Mouse (Mus musculus) limb, embryonic 11.5 days (tissue): ENCODE measurements around the gene Ubap2l. TPM values are rescaled to one million over a fixed set of nuclear protein-coding genes. Genes with fewer than 3 reads are reported as not detected.

ENCODE experiments used
- ATAC-seq: fragments of 200-750 bp; cut with Nextera tagmentation; 2 replicates; pipeline ENCODE4 v1.8.0; 2017; ENCODE audit warnings: low read depth; ENCODE audit not compliant: insufficient number of reproducible peaks, low FRiP score, low TSS enrichment
- DNase-seq: peaks from one replicate; pipeline ENCODE4 v3.0.0-alpha.2; 2015; ENCODE audit warnings: low spot score
- H3K27ac ChIP-seq: fragments of 300-500 bp; sonication (generic); replicated peaks from 2 replicates; pipeline ENCODE4 v1.5.1; 2014; ENCODE audit warnings: low read depth, mild to moderate bottlenecking, low read length
- H3K27me3 ChIP-seq: fragments of 300-500 bp; sonication (generic); 2 replicates; pipeline ENCODE4 v1.6.1; 2014; ENCODE audit warnings: mild to moderate bottlenecking, low read length, mixed read lengths; ENCODE audit not compliant: control insufficient read depth, insufficient read depth
- H3K36me3 ChIP-seq: fragments of 300-500 bp; sonication (generic); 2 replicates; pipeline ENCODE4 v1.6.1; 2014; ENCODE audit warnings: mild to moderate bottlenecking, low read length, moderate library complexity, mixed read lengths; ENCODE audit not compliant: control insufficient read depth, insufficient read depth
- H3K4me1 ChIP-seq: fragments of 300-500 bp; sonication (generic); 2 replicates; pipeline ENCODE4 v1.6.1; 2014; ENCODE audit warnings: low read length, mixed read lengths; ENCODE audit not compliant: control insufficient read depth, insufficient read depth
- H3K4me2 ChIP-seq: fragments of 300-500 bp; sonication (generic); 2 replicates; pipeline ENCODE4 v1.6.1; 2014; ENCODE audit warnings: low read depth, mild to moderate bottlenecking, moderate library complexity; ENCODE audit not compliant: severe bottlenecking
- H3K4me3 ChIP-seq: fragments of 300-500 bp; sonication (generic); 2 replicates; pipeline ENCODE4 v1.5.1; 2014; ENCODE audit warnings: low read depth, low read length
- H3K9ac ChIP-seq: fragments of 300-500 bp; sonication (generic); 2 replicates; pipeline ENCODE4 v1.6.1; 2014; ENCODE audit warnings: mild to moderate bottlenecking, low read length
- H3K9me3 ChIP-seq: fragments of 300-500 bp; sonication (generic); 2 replicates; pipeline ENCODE4 v1.6.1; 2016; ENCODE audit warnings: low read length; ENCODE audit not compliant: control insufficient read depth
- WGBS: fragments of 180-500 bp; shearing (Covaris S2); extraction: QIAGEN DNeasy Blood & Tissue Kit; methylation state at CpG from one replicate; pipeline ENCODE4 v1.1.7; 2014; 5-methylcytosine and 5-hydroxymethylcytosine counted together
- polyA plus RNA-seq: library from polyadenylated mRNA; unstranded; fragments of >200 nt; fragmentation: Nextera tagmentation; extraction: Ambion mirVana; gene quantifications from 2 replicates; pipeline ENCODE4 v1.2.1, GENCODE M21; 2014

Gene Ubap2l
- polyA plus RNA-seq, 1 experiment from 2014 or later, result 238 TPM

GRCm38 (mm10) chr3:89999830-90000229 lies 52.6 kb downstream of the Ubap2l start:
- Histone ChIP-seq H3K9ac (peak overlapping the region; percentile 74; the same call in 1 of the 2 replicates), H3K4me3 (no peak overlapping the region), H3K36me3 (peaks cover 19% of the 10 kb centered on the region), H3K9me3 (no peaks in the 10 kb centered on the region), H3K27me3 (no peaks in the 10 kb centered on the region), H3K4me2 (peak overlapping the region; percentile 85), H3K4me1 (0 out of 2 replicates have a peak, but pooled peaks cover 7% of the 10 kb centered on the region), H3K27ac (peak overlapping the region; percentile 95)
- ATAC-seq (no peak), DNase-seq (no peak)
- WGBS, result 76% methylated on average over 4 of the region's 4 CpGs

DNA sequence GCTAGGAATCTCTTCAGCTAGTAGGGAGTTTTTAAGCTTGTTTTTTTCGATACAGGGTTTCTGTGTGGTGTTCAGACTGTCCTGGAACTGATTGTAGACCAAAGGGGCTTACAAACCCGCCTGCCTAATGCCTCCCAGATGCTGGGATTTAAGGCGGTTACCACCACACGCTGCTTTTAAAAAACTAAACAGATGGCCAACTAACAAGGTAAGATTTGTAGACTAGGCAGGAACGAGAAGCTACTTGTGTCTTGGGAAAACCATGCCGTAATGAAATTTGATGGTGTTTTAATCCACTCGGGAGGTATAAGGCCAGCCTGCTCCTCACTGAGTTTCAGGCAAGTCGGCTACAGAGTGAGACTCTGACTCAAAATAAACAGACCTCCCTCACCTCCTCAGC lies 53.3 kb downstream of the Ubap2l start:
- peak; percentile 76 for ATAC-seq
- DNase-seq, result peak; percentile 79

GRCm38 (mm10) chr3:89998612-89999054 lies 53.8 kb downstream of the Ubap2l start, which contains the start of gene Hax1:
Gene Hax1 (minus strand): TSS chr3:89998780.
- Histone ChIP-seq H3K4me2 (peak within 1 kb of the TSS; percentile 85), H3K27me3 (no peaks in the 10 kb centered on the region), H3K9ac (peak within 1 kb of the TSS; percentile 83), H3K4me3 (peak within 1 kb of the TSS; percentile 70), H3K36me3 (peaks cover 24% of the 10 kb centered on the region), H3K9me3 (no peaks in the 10 kb centered on the region), H3K4me1 (0 out of 2 replicates have a peak, but pooled peaks cover 7% of the 10 kb centered on the region), H3K27ac (peak within 1 kb of the TSS; percentile 95)
- WGBS, result under 1% methylated on average over 26 of the region's 26 CpGs
- ATAC-seq (peak; percentile 89), DNase-seq (peak; percentile 96)

More for the DNA sequence above, 53.3 kb downstream of the Ubap2l start:
- Histone ChIP-seq H3K9ac (peak overlapping the region; percentile 74), H3K4me2 (peak overlapping the region; percentile 85), H3K9me3 (no peaks in the 10 kb centered on the region), H3K27ac (peak overlapping the region; percentile 95), H3K4me1 (0 out of 2 replicates have a peak, but pooled peaks cover 7% of the 10 kb centered on the region), H3K36me3 (peaks cover 21% of the 10 kb centered on the region), H3K4me3 (peak overlapping the region; percentile 70), H3K27me3 (no peaks in the 10 kb centered on the region)
- 4% methylated on average over 8 of the region's 8 CpGs for WGBS

- Histone ChIP-seq H3K27ac (peak overlapping the region; percentile 95), H3K4me2 (peak overlapping the region; percentile 85), H3K27me3 (no peaks in the 10 kb centered on the region), H3K4me3 (peak overlapping the region; percentile 70), H3K36me3 (peaks cover 21% of the 10 kb centered on the region), H3K9me3 (no peaks in the 10 kb centered on the region), H3K9ac (peak overlapping the region; percentile 83), H3K4me1 (0 out of 2 replicates have a peak, but pooled peaks cover 7% of the 10 kb centered on the region)
- ATAC-seq, result peak; percentile 49
- DNase-seq, result peak; percentile 62
- WGBS, result 7% methylated on average over 20 of the region's 23 CpGs
These were observed 54.5 kb downstream of the Ubap2l start for GRCm38 (mm10) chr3:89997791-89998495.

DNA sequence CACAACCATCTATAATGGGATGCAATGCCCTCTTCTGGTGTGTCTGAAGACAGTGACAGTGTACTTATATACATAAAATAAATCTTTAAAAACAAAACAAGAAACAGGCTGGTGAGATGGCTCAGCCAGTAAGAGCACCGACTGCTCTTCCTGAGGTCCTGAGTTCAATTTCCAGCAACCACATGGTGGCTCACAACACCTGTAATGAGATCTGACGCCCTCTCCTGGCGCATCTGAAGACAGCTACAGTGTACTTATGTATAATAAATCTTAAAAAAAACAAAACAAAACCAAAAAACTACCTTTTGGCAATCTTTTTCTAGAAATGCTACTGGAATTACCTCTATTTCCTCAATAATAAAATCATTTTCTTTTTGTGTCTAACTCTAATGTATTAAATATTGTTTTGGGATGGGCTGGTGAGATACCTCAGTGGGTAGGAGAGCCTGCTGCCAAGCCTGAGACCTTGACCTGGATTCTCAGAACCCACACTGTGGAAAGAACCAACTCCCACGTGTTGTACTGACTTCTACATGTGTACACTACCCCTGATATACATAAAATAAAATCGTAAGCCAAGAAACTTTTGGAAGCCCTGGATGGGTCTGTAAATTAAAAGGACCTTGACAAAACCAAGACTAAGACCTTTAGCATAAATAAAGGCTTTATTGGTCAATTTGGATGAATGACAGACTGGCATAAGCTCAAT lies 57.5 kb downstream of the Ubap2l start:
- DNase-seq, result no peak
- Histone ChIP-seq H3K9me3 (no peaks in the 10 kb centered on the region), H3K4me1 (0 out of 2 replicates have a peak, but pooled peaks cover 6% of the 10 kb centered on the region), H3K4me3 (no peak overlapping the region), H3K27me3 (no peaks in the 10 kb centered on the region), H3K27ac (no peak overlapping the region), H3K9ac (no peak overlapping the region), H3K36me3 (peaks cover 8% of the 10 kb centered on the region; the same call in 1 of the 2 replicates), H3K4me2 (no peak overlapping the region)
- no peak for ATAC-seq
- 91% methylated on average over 5 of the region's 5 CpGs for WGBS

- no peaks in the 10 kb centered on the region for H3K27me3 ChIP-seq
- no peaks in the 10 kb centered on the region for H3K9me3 ChIP-seq
- 94% methylated on average over 4 of the region's 4 CpGs for WGBS
- H3K36me3 ChIP-seq, result no peaks in the 10 kb centered on the region
- no peak overlapping the region for H3K9ac ChIP-seq
- H3K4me3 ChIP-seq, result no peak overlapping the region
- no peaks in the 10 kb centered on the region for H3K4me1 ChIP-seq
- ATAC-seq (no peak), DNase-seq (no peak)
- H3K4me2 ChIP-seq, result no peak overlapping the region
- no peak overlapping the region for H3K27ac ChIP-seq
These were observed 64.6 kb downstream of the Ubap2l start for GRCm38 (mm10) chr3:89987822-89988221.

GRCm38 (mm10) chr3:89987211-89987610 lies 65.2 kb downstream of the Ubap2l start:
- Histone ChIP-seq H3K27ac (no peak overlapping the region), H3K4me1 (no peaks in the 10 kb centered on the region), H3K9ac (no peak overlapping the region), H3K4me2 (no peak overlapping the region), H3K4me3 (no peak overlapping the region), H3K9me3 (no peaks in the 10 kb centered on the region), H3K36me3 (no peaks in the 10 kb centered on the region), H3K27me3 (no peaks in the 10 kb centered on the region)
- DNase-seq, result no peak
- 76% methylated on average over 3 of the region's 3 CpGs for WGBS
- ATAC-seq, result no peak

- H3K27ac ChIP-seq, result no peak overlapping the region
- DNase-seq (no peak), ATAC-seq (no peak)
- H3K36me3 ChIP-seq, result no peaks in the 10 kb centered on the region
- H3K4me2 ChIP-seq, result no peak overlapping the region
- H3K9ac ChIP-seq, result no peak overlapping the region
- H3K27me3 ChIP-seq, result no peaks in the 10 kb centered on the region
- WGBS, result 81% methylated on average over 5 of the region's 5 CpGs
- no peaks in the 10 kb centered on the region for H3K4me1 ChIP-seq
- no peaks in the 10 kb centered on the region for H3K9me3 ChIP-seq
- H3K4me3 ChIP-seq, result no peak overlapping the region
These were observed 70.0 kb downstream of the Ubap2l start for GRCm38 (mm10) chr3:89982426-89982825.
